8 mouse cellular contexts compared by ENCODE assay signal in the genomic region with DNA sequence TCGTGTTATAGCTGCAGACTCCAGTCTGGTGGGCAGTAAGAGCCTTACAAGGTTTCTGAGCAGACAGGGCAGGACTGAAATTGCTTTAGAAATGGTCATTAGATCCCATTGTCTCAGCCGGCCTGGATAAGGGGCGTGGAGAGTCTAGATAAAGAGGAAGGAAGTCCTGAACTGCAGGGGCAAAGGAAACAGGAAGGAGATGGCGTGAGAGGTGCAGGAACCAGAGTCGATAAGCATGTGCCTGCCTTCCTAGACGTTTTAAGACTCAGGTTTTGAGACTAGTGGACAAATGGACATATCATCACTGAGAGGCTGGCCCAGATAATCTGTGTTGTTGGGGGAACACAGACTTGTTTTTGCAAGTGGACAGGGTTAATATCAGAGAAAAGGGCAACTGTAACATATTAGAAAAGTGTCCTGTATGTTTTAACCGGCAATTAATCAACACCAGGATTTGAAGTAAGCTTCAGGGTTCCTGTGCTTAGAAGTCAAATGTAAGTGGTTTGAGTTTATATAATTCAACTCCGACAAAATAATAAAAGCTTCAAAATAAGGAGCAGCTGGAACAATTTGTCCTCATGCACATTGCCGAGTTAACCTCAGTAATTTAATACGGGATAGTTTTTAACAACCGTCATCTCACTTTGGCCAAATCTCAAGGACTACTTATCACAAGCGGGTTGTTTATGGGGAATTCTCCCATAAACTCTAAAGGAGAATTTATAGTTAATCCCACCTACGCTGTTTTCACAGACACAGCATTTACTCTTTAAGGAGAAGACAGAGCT.
A peak's percentile ranks its signal among the peaks of the same experiment; 100 is the strongest.
DNase-seq lines count a peak whose midpoint lies in the region; ATAC-seq and TF ChIP-seq lines count a peak whose summit lies in the region.

No protein-coding gene starts in this region.

- WGBS in heart, postnatal 0 days, result 47% methylated on average over 13 of the region's 13 CpGs
- WGBS in limb, embryonic 14.5 days, result 14% methylated on average over 13 of the region's 13 CpGs

- TF ChIP-seq CTCF in heart, postnatal 0 days (IDR thresholded peaks at IDR 0.05; ENCODE audit: low read depth), result no peak

- no peaks in the 10 kb centered on the region for H3K79me2 ChIP-seq in myocyte (ENCODE audit: control insufficient read depth, insufficient read depth)

- no peak overlapping the region for H3ac ChIP-seq in myocyte (ENCODE audit: control insufficient read depth, insufficient read length)

- H3K36me3 ChIP-seq in heart, postnatal 0 days (replicated peaks; ENCODE audit: control insufficient read depth, insufficient read depth, low read length), result no peaks in the 10 kb centered on the region
- no peaks in the 10 kb centered on the region for H3K36me3 ChIP-seq in limb, embryonic 14.5 days (ENCODE audit: control insufficient read depth, insufficient read depth, low read length)
- H3K36me3 ChIP-seq in myocyte (ENCODE audit: control insufficient read depth, insufficient read depth), result no peaks in the 10 kb centered on the region

- H3K27ac ChIP-seq in heart, postnatal 0 days (ENCODE audit: low read depth), result peak overlapping the region; percentile 86
- H3K27ac ChIP-seq in limb, embryonic 14.5 days (replicated peaks; ENCODE audit: low read depth, low read length), result no peak overlapping the region

- 0 out of 2 replicates have a peak, but pooled peaks have one; percentile 31 for TF ChIP-seq EP300 in heart, postnatal 0 days (IDR thresholded peaks at IDR 0.05; ENCODE audit: low read depth)

- H3K9me3 ChIP-seq in heart, postnatal 0 days (replicated peaks; ENCODE audit: control insufficient read depth, low read length), result no peaks in the 10 kb centered on the region
- H3K9me3 ChIP-seq in limb, embryonic 14.5 days (ENCODE audit: control insufficient read depth, low read length), result no peaks in the 10 kb centered on the region

- H3K4me1 ChIP-seq in heart, postnatal 0 days (ENCODE audit: control insufficient read depth, insufficient read depth), result no peaks in the 10 kb centered on the region
- peaks cover 9% of the 10 kb centered on the region for H3K4me1 ChIP-seq in limb, embryonic 14.5 days (ENCODE audit: control insufficient read depth, insufficient read depth, low read length)

- H3K4me2 ChIP-seq in heart, postnatal 0 days (ENCODE audit: low read depth, low read length), result peak overlapping the region; percentile 30; the same call in 1 of the 2 replicates
- H3K4me2 ChIP-seq in limb, embryonic 14.5 days (replicated peaks; ENCODE audit: low read depth, low read length, severe bottlenecking), result no peak overlapping the region; the same call in 1 of the 2 replicates
- H3K4me2 ChIP-seq in myocyte (ENCODE audit: low read depth), result peak overlapping the region; percentile 59

- peak; percentile 75 for ATAC-seq in heart, postnatal 0 days (ENCODE audit: insufficient read depth, low read depth)
- ATAC-seq in limb, embryonic 14.5 days (ENCODE audit: low FRiP score, low read depth), result no peak

- H3K9ac ChIP-seq in heart, postnatal 0 days (replicated peaks; ENCODE audit: low read depth, low read length), result no peak overlapping the region
- no peak overlapping the region for H3K9ac ChIP-seq in limb, embryonic 14.5 days (ENCODE audit: low read depth, low read length, severe bottlenecking)

- H3K27me3 ChIP-seq in heart, postnatal 0 days (ENCODE audit: control insufficient read depth, insufficient read depth, low read length), result no peaks in the 10 kb centered on the region
- H3K27me3 ChIP-seq in limb, embryonic 14.5 days (ENCODE audit: control insufficient read depth, insufficient read depth, low read length), result 0 out of 2 replicates have a peak, but pooled peaks cover 10% of the 10 kb centered on the region
- H3K27me3 ChIP-seq in myocyte (ENCODE audit: control insufficient read depth, insufficient read depth, insufficient read length), result no peaks in the 10 kb centered on the region

- no peak for TF ChIP-seq POLR2A in limb, embryonic 14.5 days (IDR thresholded peaks at IDR 0.05; ENCODE audit: borderline replicate concordance, extremely low read depth, insufficient read depth, insufficient read length)
- TF ChIP-seq POLR2A in myocyte (IDR thresholded peaks at IDR 0.05; ENCODE audit: insufficient read length, low read depth), result no peak

- DNase-seq in adrenal gland, postnatal 14 days, result peak; percentile 44
- DNase-seq in adrenal gland, adult 8-10 months, result no peak
- DNase-seq in heart, postnatal 0 days (ENCODE audit: low spot score), result peak; percentile 57
- peak; percentile 42 for DNase-seq in limb, embryonic 14.5 days (ENCODE audit: low spot score)
- no peak for DNase-seq in layer of hippocampus, postnatal 14 days (ENCODE audit: low spot score in 2 of 2)
- DNase-seq in thymus, postnatal 4 days, result no peak
- no peak for DNase-seq in gastrocnemius, postnatal 4 days (ENCODE audit: low spot score in 2 of 2)

- no peak overlapping the region for H3K4me3 ChIP-seq in heart, postnatal 0 days (ENCODE audit: low read depth, low read length)
- no peak overlapping the region for H3K4me3 ChIP-seq in limb, embryonic 14.5 days (replicated peaks; ENCODE audit: low read length)
- no peak overlapping the region for H3K4me3 ChIP-seq in myocyte

TF ChIP-seq in myocyte, 11 proteins besides CTCF, POLR2A, EP300 and RAD21:
- TF ChIP-seq MAX (IDR thresholded peaks at IDR 0.05; ENCODE audit: low read depth) (no peak), TCF12 (IDR thresholded peaks at IDR 0.05; ENCODE audit: insufficient read depth, poor library complexity, severe bottlenecking) (no peak), TCF3 (IDR thresholded peaks at IDR 0.05; ENCODE audit: insufficient read length, low read depth) (no peak), POLR2AphosphoS2 (IDR thresholded peaks at IDR 0.05; ENCODE audit: insufficient read length, low read depth) (no peak), REST (IDR thresholded peaks at IDR 0.05; ENCODE audit: insufficient read depth, insufficient read length) (no peak), SRF (IDR thresholded peaks at IDR 0.05; ENCODE audit: control insufficient read depth, insufficient read length, low read depth) (no peak), E2F4 (IDR thresholded peaks at IDR 0.05; ENCODE audit: insufficient read depth) (no peak), MYOD1 (IDR thresholded peaks at IDR 0.05; ENCODE audit: control insufficient read depth in 1 of 3, insufficient read length in 2 of 3, low read depth in 2 of 3) (no peak), USF1 (IDR thresholded peaks at IDR 0.05; ENCODE audit: low read depth) (no peak), MYOG (IDR thresholded peaks at IDR 0.05; ENCODE audit: control insufficient read depth in 1 of 3, insufficient read depth in 1 of 3, insufficient read length in 2 of 3, low read depth in 2 of 3) (no peak), CEBPB (IDR thresholded peaks at IDR 0.05; ENCODE audit: insufficient read depth, poor library complexity, severe bottlenecking) (no peak)

Comparison
In these comparisons a context has a peak if more than half of its experiments do, and no peak if none do; other contexts are left out.
1. DNase-seq: peak in adrenal gland, postnatal 14 days (single experiment), heart, postnatal 0 days (single experiment) and limb, embryonic 14.5 days (single experiment); none in adrenal gland, adult 8-10 months (single experiment), layer of hippocampus, postnatal 14 days (0 of 2), thymus, postnatal 4 days (single experiment) and gastrocnemius, postnatal 4 days (0 of 2).